Mouse (Mus musculus) lung, adult 2 months (tissue): ENCODE measurements around the gene Anks1.

Experiments
- CTCF ChIP-seq: fragments of 200-500 bp; IDR thresholded peaks from 2 replicates; pipeline ENCODE4 v1.5.1; 2011; ENCODE audit warnings: mild to moderate bottlenecking, low read length, control low read depth; ENCODE audit not compliant: insufficient read depth
- POLR2A ChIP-seq: fragments of 200-500 bp; IDR thresholded peaks from 2 replicates; pipeline ENCODE4 v1.6.1; 2011; ENCODE audit warnings: low read depth, mild to moderate bottlenecking, control low read depth, low read length, borderline replicate concordance; ENCODE audit errors: extremely low read depth

GRCm38 (mm10) chr17:27976266-27976665 is 67.2 kb downstream of the Anks1 start:
- TF ChIP-seq CTCF = no peak
- no peak for TF ChIP-seq POLR2A
